Mouse (Mus musculus): ENCODE measurements around the gene Arl10.

Arl10 gene

GRCm38 (mm10) chr13:54574854-54575481 lies at the start of gene Arl10:
Gene Arl10 (plus strand): TSS chr13:54575015.
- peak; percentile 69 for DNase-seq

GRCm38 (mm10) chr13:54527140-54527539 lies 47.7 kb upstream of the Arl10 start:
- DNase-seq = no peak

GRCm38 (mm10) chr13:54532134-54532533 lies 42.7 kb upstream of the Arl10 start:
- DNase-seq = no peak

GRCm38 (mm10) chr13:54548036-54548435 lies 26.8 kb upstream of the Arl10 start:
- DNase-seq = no peak

- DNase-seq = no peak
These were observed 18.6 kb upstream of the Arl10 start for GRCm38 (mm10) chr13:54556176-54556575.

GRCm38 (mm10) chr13:54556796-54557195 lies 18.0 kb upstream of the Arl10 start:
- no peak for DNase-seq

- DNase-seq = no peak
These were observed 17.2 kb upstream of the Arl10 start for GRCm38 (mm10) chr13:54557652-54558051.

- no peak for DNase-seq
These were observed 15.2 kb upstream of the Arl10 start for GRCm38 (mm10) chr13:54559656-54560055.

- no peak for DNase-seq
These were observed 14.2 kb upstream of the Arl10 start for GRCm38 (mm10) chr13:54560608-54561007.

GRCm38 (mm10) chr13:54562562-54562961 lies 12.3 kb upstream of the Arl10 start:
- DNase-seq = no peak

GRCm38 (mm10) chr13:54564232-54565200 lies 10.3 kb upstream of the Arl10 start:
- peak; percentile 14 for DNase-seq

- peak; percentile 98 for DNase-seq
These were observed 9.6 kb upstream of the Arl10 start, which contains the start of gene 4833439L19Rik for GRCm38 (mm10) chr13:54565201-54565581. Gene 4833439L19Rik (minus strand): TSS chr13:54565435.

- DNase-seq = peak; percentile 70
These were observed 9.0 kb upstream of the Arl10 start for GRCm38 (mm10) chr13:54565594-54566345.

GRCm38 (mm10) chr13:54568380-54568779 lies 6.4 kb upstream of the Arl10 start:
- no peak for DNase-seq

- no peak for DNase-seq
These were observed 5.5 kb upstream of the Arl10 start for GRCm38 (mm10) chr13:54569282-54569681.

GRCm38 (mm10) chr13:54570736-54571135 lies 4.1 kb upstream of the Arl10 start:
- no peak for DNase-seq

- DNase-seq = no peak
These were observed 3.2 kb upstream of the Arl10 start for GRCm38 (mm10) chr13:54571637-54572036.

GRCm38 (mm10) chr13:54572621-54573020 lies 2.2 kb upstream of the Arl10 start:
- DNase-seq = no peak

- DNase-seq = peak; percentile 26
These were observed 674 bp downstream of the Arl10 start for GRCm38 (mm10) chr13:54575489-54575888.

- no peak for DNase-seq
These were observed 3.1 kb downstream of the Arl10 start for GRCm38 (mm10) chr13:54577652-54578507.

- DNase-seq = no peak
These were observed 6.6 kb downstream of the Arl10 start for GRCm38 (mm10) chr13:54581385-54581784.

GRCm38 (mm10) chr13:54582126-54582525 lies 7.3 kb downstream of the Arl10 start:
- DNase-seq = no peak
